9 mouse cellular contexts compared by ENCODE assay signal in the genomic region with DNA sequence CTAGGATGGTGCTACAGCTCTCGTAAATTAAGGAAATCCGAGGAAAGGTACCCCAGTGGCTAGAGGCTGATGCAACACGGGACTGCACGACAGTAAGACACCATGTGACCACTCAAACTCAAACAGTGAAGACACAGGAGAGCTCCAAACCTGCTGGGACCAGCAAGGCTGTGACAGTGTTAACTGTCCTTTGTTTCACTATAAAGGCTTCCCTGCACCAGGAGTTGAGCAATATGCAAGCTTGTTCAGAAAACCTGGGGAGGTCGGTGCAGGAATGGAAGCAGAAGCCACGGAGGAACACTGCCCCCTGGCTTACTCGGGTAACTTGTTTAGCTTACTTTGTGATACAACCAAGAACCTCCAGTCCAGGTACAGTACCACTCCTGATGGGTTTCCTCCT. TPM values are rescaled to one million over a fixed set of nuclear protein-coding genes. Genes with fewer than 3 reads are reported as not detected.
DNase-seq lines count a peak whose midpoint lies in the region; ATAC-seq and TF ChIP-seq lines count a peak whose summit lies in the region.
"Had no signal": no experiment of that assay in that cellular context is flagged by ENCODE, and none has a peak within 500 bp of the region (broad histone marks: within the 10 kb centered on the region; RNA-seq: fewer than 3 reads in every experiment).

No protein-coding gene starts in this region.

- 24% methylated on average over 7 of the region's 7 CpGs for WGBS in liver, embryonic 14.5 days (ENCODE audit: insufficient replicate concordance)
- WGBS in spleen, adult 2 months = 42% methylated on average over 7 of the region's 7 CpGs
- WGBS in heart, embryonic 11.5 days (ENCODE audit: insufficient replicate concordance) = 48% methylated on average over 7 of the region's 7 CpGs

- H3K9me3 ChIP-seq in MEL (replicated peaks; ENCODE audit: insufficient read depth, low read length) = no peaks in the 10 kb centered on the region
- H3K9me3 ChIP-seq in liver, embryonic 14.5 days (ENCODE audit: control insufficient read depth, low read length) = no peaks in the 10 kb centered on the region
- no peaks in the 10 kb centered on the region for H3K9me3 ChIP-seq in heart, embryonic 11.5 days (replicated peaks; ENCODE audit: control insufficient read depth, low read length)

- H3K36me3 ChIP-seq in MEL (ENCODE audit: control insufficient read depth in 1 of 2, insufficient read depth in 2 of 2, low read length in 2 of 2) = peaks cover 0 to 20% of the 10 kb centered on the region in 2 experiments; a peak in 2 of 4 replicates
- H3K36me3 ChIP-seq in liver, embryonic 14.5 days (replicated peaks; ENCODE audit: control insufficient read depth, insufficient read depth, low read depth) = no peaks in the 10 kb centered on the region
- H3K36me3 ChIP-seq in spleen, adult 2 months (ENCODE audit: control insufficient read depth, insufficient read depth, low read length) = no peaks in the 10 kb centered on the region
- no peaks in the 10 kb centered on the region for H3K36me3 ChIP-seq in heart, embryonic 11.5 days (ENCODE audit: control insufficient read depth, insufficient read depth, low read length)

- peak; percentile 35 to 69 (median 55); a peak in 5 of 6 replicates for TF ChIP-seq CTCF in MEL (IDR thresholded peaks at IDR 0.05 in 2 of 3, conservative IDR thresholded peaks at IDR 0.05 in 1 of 3; ENCODE audit: control insufficient read depth in 1 of 3, insufficient read depth in 1 of 3, low read depth in 2 of 3, low read length in 3 of 3, poor library complexity in 1 of 3, severe bottlenecking in 1 of 3)
- TF ChIP-seq CTCF in liver, embryonic 14.5 days (IDR thresholded peaks at IDR 0.05; ENCODE audit: low read depth) = peak; percentile 52
- TF ChIP-seq CTCF in spleen, adult 2 months (IDR thresholded peaks at IDR 0.05; ENCODE audit: extremely low read depth, insufficient read depth, insufficient read length, insufficient replicate concordance) = peak; percentile 69; the same call in 1 of the 2 replicates

- H3K4me1 ChIP-seq in MEL (ENCODE audit: control insufficient read depth in 1 of 2, insufficient read depth in 2 of 2, low read length in 2 of 2) = peaks cover 11 to 36% of the 10 kb centered on the region in 2 experiments
- peaks cover 0 to 7% of the 10 kb centered on the region in 2 experiments; a peak in 1 of 4 replicates for H3K4me1 ChIP-seq in liver, embryonic 14.5 days (replicated peaks; ENCODE audit: control insufficient read depth in 2 of 2, insufficient read depth in 2 of 2, low read length in 1 of 2)
- H3K4me1 ChIP-seq in spleen, adult 2 months (ENCODE audit: control insufficient read depth, insufficient read depth, insufficient read length) = no peaks in the 10 kb centered on the region
- H3K4me1 ChIP-seq in heart, embryonic 11.5 days (ENCODE audit: control insufficient read depth, insufficient read depth, low read length) = peaks cover 2% of the 10 kb centered on the region; the same call in 1 of the 2 replicates

- ATAC-seq in liver, embryonic 14.5 days (ENCODE audit: insufficient read depth) = no peak; the same call in 1 of the 2 replicates
- ATAC-seq in heart, embryonic 11.5 days (replicated peaks; ENCODE audit: insufficient number of reproducible peaks, low FRiP score, low TSS enrichment) = no peak

- no peaks in the 10 kb centered on the region; the same call in 1 of the 2 replicates for H3K79me2 ChIP-seq in MEL (ENCODE audit: control insufficient read depth, insufficient read depth, low read length, poor library complexity)

- DNase-seq in kidney, postnatal 36 days = peak; percentile 4 to 43
- DNase-seq in kidney, postnatal 14 days = no peak
- DNase-seq in MEL (ENCODE audit: low read depth, low spot score) = peak; percentile 89
- DNase-seq in liver, embryonic 14.5 days (ENCODE audit: low read depth in 3 of 3, low spot score in 3 of 3) = no peak
- peak; percentile 42 to 53 for DNase-seq in spleen, adult 2 months (ENCODE audit: low read depth in 1 of 2, low spot score in 2 of 2)
- DNase-seq in heart, postnatal 25 days (ENCODE audit: low spot score) = no peak
- no peak for DNase-seq in gastrocnemius, postnatal 36 days
- DNase-seq: retina, postnatal 1 day had no signal

- H3K4me2 ChIP-seq in liver, embryonic 14.5 days (ENCODE audit: low read depth) = no peak overlapping the region
- H3K4me2 ChIP-seq in heart, embryonic 11.5 days = no peak overlapping the region

- H3K27me3 ChIP-seq in MEL (ENCODE audit: control insufficient read depth in 1 of 2, insufficient read depth in 2 of 2, low read length in 2 of 2) = no peaks in the 10 kb centered on the region
- no peaks in the 10 kb centered on the region for H3K27me3 ChIP-seq in liver, embryonic 14.5 days (ENCODE audit: control insufficient read depth, insufficient read depth, low read length)
- no peaks in the 10 kb centered on the region for H3K27me3 ChIP-seq in spleen, adult 2 months (ENCODE audit: control insufficient read depth, insufficient read depth, low read length)
- no peaks in the 10 kb centered on the region for H3K27me3 ChIP-seq in heart, embryonic 11.5 days (ENCODE audit: control insufficient read depth, insufficient read depth, low read length)

- H3K9ac ChIP-seq in MEL (ENCODE audit: control insufficient read depth, low read depth, low read length, poor library complexity, severe bottlenecking) = peak overlapping the region; percentile 84
- no peak overlapping the region for H3K9ac ChIP-seq in liver, embryonic 14.5 days (replicated peaks)
- H3K9ac ChIP-seq in heart, embryonic 11.5 days (ENCODE audit: low read depth, low read length) = no peak overlapping the region

- peak overlapping the region; percentile 64 to 85 for H3K4me3 ChIP-seq in MEL (ENCODE audit: control insufficient read depth in 1 of 2, insufficient read depth in 1 of 2, low read depth in 2 of 2, low read length in 2 of 2)
- H3K4me3 ChIP-seq in liver, embryonic 14.5 days (ENCODE audit: insufficient read depth in 1 of 2, low read depth in 2 of 2, low read length in 2 of 2) = no peak overlapping the region
- H3K4me3 ChIP-seq in spleen, adult 2 months (ENCODE audit: extremely low read depth, insufficient read depth, insufficient read length) = no peak overlapping the region
- no peak overlapping the region for H3K4me3 ChIP-seq in heart, embryonic 11.5 days (ENCODE audit: low read depth, low read length)

- TF ChIP-seq POLR2A in MEL (IDR thresholded peaks at IDR 0.05; ENCODE audit: control insufficient read depth in 1 of 2, insufficient read depth in 1 of 2, low read depth in 1 of 2, low read length in 2 of 2, poor library complexity in 1 of 2) = peak; percentile 63 to 68
- no peak for TF ChIP-seq POLR2A in spleen, adult 2 months (IDR thresholded peaks at IDR 0.05; ENCODE audit: low read depth, low read length)

- intact Hi-C loops in heart, postnatal 25 days (cut with DNase I) = loop anchor here (5.0 kb wide), 1 partner anchor 40 kb away; a partner anchor contains a TSS
- intact Hi-C loops in gastrocnemius, postnatal 36 days (cut with DNase I) = loop anchor here (2.0 kb wide), 1 partner anchor 64 kb away; no protein-coding TSS in a partner anchor

- TF ChIP-seq RAD21 in MEL (IDR thresholded peaks at IDR 0.05; ENCODE audit: low read depth, low read length) = peak; percentile 50

- peak; percentile 54 to 61 for TF ChIP-seq EP300 in MEL (IDR thresholded peaks at IDR 0.05; ENCODE audit: low read depth in 1 of 2, low read length in 2 of 2)
- no peak for TF ChIP-seq EP300 in liver, embryonic 14.5 days (IDR thresholded peaks at IDR 0.05; ENCODE audit: low read depth)

- peak overlapping the region; percentile 94 for H3K27ac ChIP-seq in MEL (ENCODE audit: control insufficient read depth, low read depth, low read length)
- no peak overlapping the region for H3K27ac ChIP-seq in liver, embryonic 14.5 days
- no peak overlapping the region for H3K27ac ChIP-seq in spleen, adult 2 months (ENCODE audit: insufficient read depth, low read length)
- no peak overlapping the region for H3K27ac ChIP-seq in heart, embryonic 11.5 days (ENCODE audit: low read depth, low read length)

TF ChIP-seq in MEL, 35 proteins besides CTCF, POLR2A, EP300 and RAD21 (continues in another document):
- TF ChIP-seq ZMIZ1 (IDR thresholded peaks at IDR 0.05; ENCODE audit: low read depth, low read length) (no peak; the same call in 1 of the 2 replicates), ELF1 (IDR thresholded peaks at IDR 0.05; ENCODE audit: low read depth, low read length) (peak; percentile 42; the same call in 1 of the 2 replicates), BHLHE40 (IDR thresholded peaks at IDR 0.05; ENCODE audit: borderline replicate concordance, low read depth, low read length) (0 out of 2 replicates have a peak, but pooled peaks have one; percentile 8), CHD2 (IDR thresholded peaks at IDR 0.05; ENCODE audit: low read length) (no peak), MYB (IDR thresholded peaks at IDR 0.05; ENCODE audit: low read depth, low read length) (peak; percentile 46), CHD1 (IDR thresholded peaks at IDR 0.05; ENCODE audit: low read depth, low read length) (no peak), TBP (IDR thresholded peaks at IDR 0.05; ENCODE audit: low read depth, low read length) (peak; percentile 68; the same call in 1 of the 2 replicates), RCOR1 (IDR thresholded peaks at IDR 0.05; ENCODE audit: low read depth, low read length) (peak; percentile 22; the same call in 1 of the 2 replicates), MEF2A (IDR thresholded peaks at IDR 0.05; ENCODE audit: extremely low read depth, insufficient replicate concordance, low read depth, low read length, poor library complexity, severe bottlenecking) (no peak), NRF1 (IDR thresholded peaks at IDR 0.05; ENCODE audit: insufficient read depth, low read depth, low read length, poor library complexity, severe bottlenecking) (no peak), JUND (IDR thresholded peaks at IDR 0.05; ENCODE audit: low read depth, low read length) (0 out of 2 replicates have a peak, but pooled peaks have one; percentile 77), ZKSCAN1 (IDR thresholded peaks at IDR 0.05; ENCODE audit: low read depth, low read length) (no peak), ETS1 (IDR thresholded peaks at IDR 0.05; ENCODE audit: low read depth, low read length) (peak; percentile 67), HCFC1 (IDR thresholded peaks at IDR 0.05; ENCODE audit: low read depth, low read length) (peak; percentile 57; the same call in 1 of the 2 replicates), POLR2AphosphoS5 (IDR thresholded peaks at IDR 0.05; ENCODE audit: borderline replicate concordance, low read depth, low read length) (no peak)

RNA-seq across cellular contexts. Expression of a gene that starts 40.4 kb away (rescaled TPM):
- 369 and 372 TPM in 2 replicates for total RNA-seq in MEL (2012; rRNA removed)
- 100 to 1,000 TPM in 1 of 2 experiments, not detected in 1; 710 TPM for polyA plus RNA-seq in MEL (2012; ENCODE audit: insufficient read depth in 1 of 2, insufficient read length in 2 of 2, low read depth in 1 of 2, low replicate concordance in 2 of 2, missing spikeins in 1 of 2)
- polyA plus RNA-seq in liver, embryonic 14.5 days (2012; rRNA removed) = 35.1 and 104 TPM in 2 replicates
- polyA plus RNA-seq in liver, embryonic 14.5 days (2014; fragmentation: Nextera tagmentation; extraction: Ambion mirVana) = 289 and 301 TPM in 2 replicates
- 2.4 and 2.9 TPM in 2 replicates for polyA plus RNA-seq in spleen, adult 2 months (2012; rRNA removed)
- total RNA-seq in heart, postnatal 25 days (2021) = 10 to 100 TPM; 73.6 to 82.5 TPM
- polyA plus RNA-seq in heart, embryonic 11.5 days (2014; fragmentation: Nextera tagmentation; extraction: Ambion mirVana) = 635 and 657 TPM in 2 replicates
- 10 to 100 TPM; 74.9 to 81.2 TPM for total RNA-seq in gastrocnemius, postnatal 36 days (2021)

Comparison
In these comparisons a context has a peak if more than half of its experiments do, and no peak if none do; other contexts are left out.
1. DNase-seq: peak in kidney, postnatal 36 days (2 of 2), MEL (single experiment) and spleen, adult 2 months (2 of 2); none in kidney, postnatal 14 days (single experiment), liver, embryonic 14.5 days (0 of 3), heart, postnatal 25 days (single experiment) and gastrocnemius, postnatal 36 days (0 of 2).
2. H3K4me3 ChIP-seq: peak in MEL (2 of 2); none in liver, embryonic 14.5 days (0 of 2), spleen, adult 2 months (single experiment) and heart, embryonic 11.5 days (single experiment).
3. Peak in every context shown above with its lines, with median percentiles within 50 percentile points of each other: CTCF ChIP-seq.